In the genomic region with DNA sequence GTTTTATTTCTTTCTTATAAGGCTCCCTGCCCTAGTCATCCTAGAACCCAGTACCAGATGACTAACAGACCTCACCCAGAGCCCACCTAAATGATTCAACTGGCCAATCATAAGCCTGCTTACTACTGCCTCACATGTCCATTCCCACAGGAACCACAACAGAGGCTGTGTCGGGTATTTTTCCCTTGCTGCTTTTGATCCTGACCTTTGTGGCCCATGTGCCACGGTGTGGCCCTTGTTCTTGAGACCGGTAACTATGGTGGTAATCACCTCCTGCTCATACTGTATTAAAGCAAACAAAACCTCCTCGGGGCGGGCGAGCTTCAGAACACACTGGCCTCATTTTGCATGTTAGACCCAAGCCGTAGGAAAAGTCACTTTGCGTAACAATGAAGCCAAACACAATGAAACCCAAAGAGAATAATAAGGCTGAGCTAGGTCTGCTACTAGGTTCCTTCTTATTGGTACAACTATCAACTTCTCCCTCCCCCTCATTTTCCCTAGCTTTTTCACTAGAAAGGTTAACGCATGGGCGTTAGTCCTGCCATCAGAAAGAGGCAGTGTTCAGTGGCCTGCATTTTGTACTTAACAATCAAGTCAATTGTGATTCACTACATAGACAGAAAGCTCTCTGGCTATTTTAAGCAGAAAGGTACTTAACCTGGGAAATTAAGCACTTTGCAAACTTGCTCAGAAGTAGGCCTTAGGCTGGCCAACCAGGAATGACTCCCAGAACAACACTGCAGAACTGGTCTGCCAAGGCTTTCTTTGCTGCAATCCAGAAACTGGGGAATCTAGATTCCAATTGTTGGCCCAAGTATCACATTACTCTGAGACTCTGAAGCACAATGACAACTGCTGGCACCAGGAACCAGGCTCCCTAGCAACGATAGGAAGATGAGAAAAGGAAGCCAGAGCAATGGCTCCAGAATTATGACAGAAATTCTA, we compare ENCODE assay signal across 18 mouse cellular contexts. TPM values are rescaled to one million over a fixed set of nuclear protein-coding genes. Genes with fewer than 3 reads are reported as not detected.
A peak's percentile ranks its signal among the peaks of the same experiment; 100 is the strongest.
DNase-seq lines count a peak whose midpoint lies in the region; TF ChIP-seq lines count a peak whose summit lies in the region.
"Had no signal": no experiment of that assay in that cellular context is flagged by ENCODE, and none has a peak within 500 bp of the region (broad histone marks: within the 10 kb centered on the region; RNA-seq: fewer than 3 reads in every experiment).

No protein-coding gene starts in this region.

- 45% methylated on average over 11 of the region's 11 CpGs for WGBS in lung, adult 2 months

- H3K4me1 ChIP-seq in lung, adult 2 months (ENCODE audit: control insufficient read depth, insufficient read depth, low read length) = no peaks in the 10 kb centered on the region

- no peak for TF ChIP-seq POLR2A in lung, adult 2 months (IDR thresholded peaks at IDR 0.05; ENCODE audit: borderline replicate concordance, extremely low read depth, low read depth, low read length)

- H3K4me3 ChIP-seq in lung, adult 2 months (replicated peaks; ENCODE audit: extremely low read depth, low read depth, low read length) = no peak overlapping the region
- H3K4me3 ChIP-seq: gastrocnemius, adult 2 months; myocyte had no signal

- no peak for TF ChIP-seq CTCF in lung, adult 2 months (IDR thresholded peaks at IDR 0.05; ENCODE audit: insufficient read depth, low read length)

- peak; percentile 51 to 67 for DNase-seq in lung, adult 18-20 months
- no peak for DNase-seq in lung, adult 2 months
- DNase-seq in R1 (ENCODE audit: low read depth, low spot score) = peak; percentile 98
- DNase-seq in embryo, embryonic 11 days = peak; percentile 19
- peak; percentile 62 for DNase-seq in lung, postnatal 36 days
- no peak for DNase-seq in spleen, postnatal 36 days (ENCODE audit: low spot score in 2 of 2)
- DNase-seq in gastrocnemius, postnatal 4 days (ENCODE audit: low spot score in 2 of 2) = no peak
- DNase-seq: adrenal gland, postnatal 14 days; cerebellum, adult 11-12 months; gastrocnemius, adult 2 months; kidney, postnatal 36 days; thymus, postnatal 36 days had no signal

RNA-seq across cellular contexts. Expression of gene Pdcl2, which starts 9.4 kb away (rescaled TPM):
- not detected in 2 replicates for polyA plus RNA-seq in lung, adult 2 months (2012; rRNA removed)
- not detected for total RNA-seq in gastrocnemius, postnatal 4 days (2021)
- total RNA-seq: adrenal gland, postnatal 14 days; G1E; gastrocnemius, adult 2 months; left cerebral cortex, postnatal 14 days had no signal
- polyA plus RNA-seq: G1E; heart, embryonic 16.5 days; intestine, embryonic 14.5 days; liver, embryonic 14.5 days; myocyte had no signal

RNA-seq across cellular contexts. Expression of gene Clock, which starts 16.9 kb away (rescaled TPM):
- 13.5 and 16.8 TPM in 2 replicates for polyA plus RNA-seq in lung, adult 2 months (2012; rRNA removed)
- total RNA-seq in gastrocnemius, postnatal 4 days (2021) = 10 to 100 TPM; 20.5 to 25.1 TPM

RNA-seq across cellular contexts. Expression of gene Nmu, which starts 42.1 kb away (rescaled TPM):
- polyA plus RNA-seq in lung, adult 2 months (2012; rRNA removed) = 2.9 TPM in 1 of 2 replicates, not detected in the other
- under 1 TPM in 1 of 2 experiments, not detected in 1; 0.56 TPM for total RNA-seq in gastrocnemius, postnatal 4 days (2021)
- total RNA-seq: adrenal gland, postnatal 14 days; G1E; gastrocnemius, adult 2 months; left cerebral cortex, postnatal 14 days had no signal
- polyA plus RNA-seq: G1E; heart, embryonic 16.5 days; liver, embryonic 14.5 days; myocyte had no signal

Comparison
In these comparisons a context has a peak if more than half of its experiments do, and no peak if none do; other contexts are left out.
1. DNase-seq: peak in lung, adult 18-20 months (2 of 2), R1 (single experiment), embryo, embryonic 11 days (single experiment) and lung, postnatal 36 days (single experiment); none in lung, adult 2 months (single experiment), spleen, postnatal 36 days (0 of 2) and gastrocnemius, postnatal 4 days (0 of 2).